Mouse (Mus musculus) testis, adult 2 months (tissue): ENCODE measurements around the gene Loxl3. TPM values are rescaled to one million over a fixed set of nuclear protein-coding genes. Genes with fewer than 3 reads are reported as not detected.

ENCODE experiments used
- H3K27ac ChIP-seq: fragments of 200-500 bp; 2 replicates; pipeline ENCODE4 v1.5.1; 2012; ENCODE audit warnings: low read depth, low read length; ENCODE audit not compliant: control insufficient read depth, insufficient read depth
- H3K27me3 ChIP-seq: fragments of 200-500 bp; 2 replicates; pipeline ENCODE4 v1.6.1; 2012; ENCODE audit warnings: mild to moderate bottlenecking, low read length, moderate library complexity; ENCODE audit not compliant: control insufficient read depth, insufficient read depth
- H3K36me3 ChIP-seq: fragments of 200-500 bp; 2 replicates; pipeline ENCODE4 v1.6.1; 2012; ENCODE audit warnings: mild to moderate bottlenecking, low read length; ENCODE audit not compliant: control insufficient read depth, insufficient read depth
- H3K4me1 ChIP-seq: fragments of 200-500 bp; 2 replicates; pipeline ENCODE4 v1.6.1; 2012; ENCODE audit warnings: low read length; ENCODE audit not compliant: control insufficient read depth, insufficient read depth
- H3K4me3 ChIP-seq: fragments of 200-500 bp; 2 replicates; pipeline ENCODE4 v1.5.1; 2012; ENCODE audit warnings: low read depth, mild to moderate bottlenecking, low read length, moderate library complexity, mixed read lengths; ENCODE audit not compliant: control insufficient read depth
- CTCF ChIP-seq: fragments of 200-500 bp; IDR thresholded peaks from 2 replicates; pipeline ENCODE4 v1.5.1; 2012; ENCODE audit warnings: low read depth, mild to moderate bottlenecking, inconsistent platforms, low read length, moderate library complexity; ENCODE audit not compliant: control insufficient read depth, insufficient read depth, insufficient replicate concordance
- POLR2A ChIP-seq: fragments of 200-500 bp; IDR thresholded peaks from 2 replicates; pipeline ENCODE4 v1.6.1; 2012; ENCODE audit warnings: low read depth, mild to moderate bottlenecking, inconsistent platforms, low read length, moderate library complexity; ENCODE audit not compliant: control insufficient read depth
- polyA plus RNA-seq: library from polyadenylated mRNA; depleted of rRNA; stranded (reverse); fragments of >200 nt; gene quantifications from 2 replicates; pipeline ENCODE4 v1.2.3, GENCODE M21; 2012

The Loxl3 gene
- polyA plus RNA-seq, 1 experiment, result 1.3 TPM

- Histone ChIP-seq H3K27ac (no peak overlapping the region), H3K36me3 (no peaks in the 10 kb centered on the region), H3K4me3 (no peak overlapping the region), H3K27me3 (no peaks in the 10 kb centered on the region), H3K4me1 (no peaks in the 10 kb centered on the region)
- no peak for TF ChIP-seq POLR2A
- TF ChIP-seq CTCF, result no peak
Measured at GRCm38 (mm10) chr6:83010010-83010409, 24.0 kb upstream of the Loxl3 start.

- TF ChIP-seq CTCF, result no peak
- TF ChIP-seq POLR2A, result no peak
Measured at GRCm38 (mm10) chr6:83011255-83011654, 22.7 kb upstream of the Loxl3 start.

GRCm38 (mm10) chr6:83011756-83012155 lies 22.2 kb upstream of the Loxl3 start:
- H3K4me1 ChIP-seq, result no peaks in the 10 kb centered on the region
- no peak overlapping the region for H3K4me3 ChIP-seq
- no peaks in the 10 kb centered on the region for H3K36me3 ChIP-seq
- TF ChIP-seq POLR2A (no peak), CTCF (no peak)
- no peaks in the 10 kb centered on the region for H3K27me3 ChIP-seq
- no peak overlapping the region for H3K27ac ChIP-seq

More at GRCm38 (mm10) chr6:83011255-83011654, 22.7 kb upstream of the Loxl3 start:
- H3K36me3 ChIP-seq, result no peaks in the 10 kb centered on the region
- no peak overlapping the region for H3K27ac ChIP-seq
- H3K27me3 ChIP-seq, result no peaks in the 10 kb centered on the region
- no peak overlapping the region for H3K4me3 ChIP-seq
- no peaks in the 10 kb centered on the region for H3K4me1 ChIP-seq

GRCm38 (mm10) chr6:83013444-83013843 lies 20.5 kb upstream of the Loxl3 start:
- H3K4me1 ChIP-seq, result no peaks in the 10 kb centered on the region
- no peak overlapping the region for H3K4me3 ChIP-seq
- TF ChIP-seq POLR2A, result no peak
- TF ChIP-seq CTCF, result no peak
- H3K36me3 ChIP-seq, result no peaks in the 10 kb centered on the region
- no peak overlapping the region; the same call in 1 of the 2 replicates for H3K27ac ChIP-seq
- no peaks in the 10 kb centered on the region for H3K27me3 ChIP-seq

GRCm38 (mm10) chr6:83014482-83015466 lies 19.2 kb upstream of the Loxl3 start:
- Histone ChIP-seq H3K4me1 (no peaks in the 10 kb centered on the region), H3K4me3 (no peak overlapping the region), H3K36me3 (no peaks in the 10 kb centered on the region), H3K27ac (no peak overlapping the region), H3K27me3 (no peaks in the 10 kb centered on the region)
- TF ChIP-seq POLR2A, result no peak
- no peak for TF ChIP-seq CTCF

GRCm38 (mm10) chr6:83015749-83016148 lies 18.2 kb upstream of the Loxl3 start:
- TF ChIP-seq POLR2A, result no peak
- TF ChIP-seq CTCF, result no peak
- H3K4me1 ChIP-seq, result no peaks in the 10 kb centered on the region
- no peak overlapping the region for H3K4me3 ChIP-seq
- no peaks in the 10 kb centered on the region for H3K27me3 ChIP-seq
- H3K36me3 ChIP-seq, result no peaks in the 10 kb centered on the region
- no peak overlapping the region for H3K27ac ChIP-seq

- no peak overlapping the region for H3K4me3 ChIP-seq
- no peak for TF ChIP-seq CTCF
- no peak for TF ChIP-seq POLR2A
- no peak overlapping the region for H3K27ac ChIP-seq
- no peaks in the 10 kb centered on the region for H3K4me1 ChIP-seq
- H3K27me3 ChIP-seq, result no peaks in the 10 kb centered on the region
- no peaks in the 10 kb centered on the region for H3K36me3 ChIP-seq
Measured at GRCm38 (mm10) chr6:83017190-83017589, 16.8 kb upstream of the Loxl3 start.

GRCm38 (mm10) chr6:83019044-83019443 lies 14.9 kb upstream of the Loxl3 start:
- H3K4me1 ChIP-seq, result no peaks in the 10 kb centered on the region
- H3K27me3 ChIP-seq, result no peaks in the 10 kb centered on the region
- no peaks in the 10 kb centered on the region for H3K36me3 ChIP-seq
- no peak overlapping the region for H3K27ac ChIP-seq
- no peak for TF ChIP-seq CTCF
- no peak for TF ChIP-seq POLR2A
- H3K4me3 ChIP-seq, result no peak overlapping the region
